Mouse (Mus musculus) lung, embryonic 15.5 days (tissue): ENCODE data around the gene Prkcd. TPM values are rescaled to one million over a fixed set of nuclear protein-coding genes. Genes with fewer than 3 reads are reported as not detected.

Source experiments
- ATAC-seq: fragments of 200-750 bp; cut with Nextera tagmentation; 2 replicates; pipeline ENCODE4 v1.8.0; 2017; ENCODE audit warnings: moderate number of reproducible peaks, borderline replicate concordance; ENCODE audit not compliant: low FRiP score, low TSS enrichment; ENCODE audit errors: extremely low read depth
- H3K27ac ChIP-seq: fragments of 300-500 bp; sonication (generic); 2 replicates; pipeline ENCODE4 v1.5.1; 2015; ENCODE audit warnings: moderate library complexity, mild to moderate bottlenecking, inconsistent platforms
- H3K27me3 ChIP-seq: fragments of 300-500 bp; sonication (generic); 2 replicates; pipeline ENCODE4 v1.6.1; 2015; ENCODE audit warnings: inconsistent platforms
- H3K36me3 ChIP-seq: fragments of 300-500 bp; sonication (generic); 2 replicates; pipeline ENCODE4 v1.6.1; 2015; ENCODE audit warnings: inconsistent platforms
- H3K4me1 ChIP-seq: fragments of 300-500 bp; sonication (generic); 2 replicates; pipeline ENCODE4 v1.6.1; 2015; ENCODE audit warnings: inconsistent platforms
- H3K4me2 ChIP-seq: fragments of 300-500 bp; sonication (generic); 2 replicates; pipeline ENCODE4 v1.6.1; 2015; ENCODE audit warnings: inconsistent platforms, mild to moderate bottlenecking, moderate library complexity
- H3K4me3 ChIP-seq: fragments of 300-500 bp; sonication (generic); 2 replicates; pipeline ENCODE4 v1.5.1; 2015; ENCODE audit warnings: mild to moderate bottlenecking, inconsistent platforms
- H3K9ac ChIP-seq: fragments of 300-500 bp; sonication (generic); 2 replicates; pipeline ENCODE4 v1.6.1; 2015; ENCODE audit warnings: inconsistent platforms
- H3K9me3 ChIP-seq: fragments of 300-500 bp; sonication (generic); 2 replicates; pipeline ENCODE4 v1.6.1; 2016; ENCODE audit warnings: inconsistent platforms
- WGBS: fragments of 180-500 bp; shearing (Covaris S2); methylation state at CpG from one replicate; pipeline ENCODE4 v1.1.7; 2015; 5-methylcytosine and 5-hydroxymethylcytosine counted together
- polyA plus RNA-seq: library from polyadenylated mRNA; unstranded; fragments of >200 nt; fragmentation: Nextera tagmentation; extraction: Ambion mirVana; gene quantifications from 2 replicates; pipeline ENCODE4 v1.2.1, GENCODE M21; 2015

Prkcd gene
- polyA plus RNA-seq, 1 experiment from 2014 or later, result 61.7 TPM

DNA sequence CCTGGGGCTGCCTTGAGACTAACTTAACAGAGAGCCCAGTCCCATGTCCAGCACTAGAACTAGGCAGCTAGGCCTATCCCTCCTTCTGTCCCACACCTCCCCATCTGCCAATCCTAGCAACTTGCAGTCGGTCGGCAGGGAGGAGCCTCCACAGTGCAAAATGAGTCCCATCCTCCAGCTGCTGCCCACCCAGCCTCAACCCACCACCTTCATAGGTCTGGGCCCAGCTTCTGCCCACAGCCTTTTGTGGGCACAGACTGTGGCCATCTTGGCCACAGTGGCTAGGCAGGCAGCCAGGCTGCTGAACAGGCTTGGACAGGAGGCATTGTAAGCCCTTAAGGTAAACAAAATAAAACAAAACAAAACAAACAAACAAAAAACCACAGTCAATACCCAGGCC is 5.8 kb upstream of the Prkcd start:
- no peak; the same call in 1 of the 2 replicates for ATAC-seq
- H3K9ac ChIP-seq, result no peak overlapping the region
- no peak overlapping the region; the same call in 1 of the 2 replicates for H3K4me2 ChIP-seq
- no peaks in the 10 kb centered on the region for H3K27me3 ChIP-seq
- H3K4me1 ChIP-seq, result peaks cover 37% of the 10 kb centered on the region
- H3K27ac ChIP-seq, result peak overlapping the region; percentile 94
- H3K9me3 ChIP-seq, result no peaks in the 10 kb centered on the region
- 56% methylated on average over 2 of the region's 2 CpGs for WGBS
- no peak overlapping the region for H3K4me3 ChIP-seq
- H3K36me3 ChIP-seq, result no peaks in the 10 kb centered on the region

DNA sequence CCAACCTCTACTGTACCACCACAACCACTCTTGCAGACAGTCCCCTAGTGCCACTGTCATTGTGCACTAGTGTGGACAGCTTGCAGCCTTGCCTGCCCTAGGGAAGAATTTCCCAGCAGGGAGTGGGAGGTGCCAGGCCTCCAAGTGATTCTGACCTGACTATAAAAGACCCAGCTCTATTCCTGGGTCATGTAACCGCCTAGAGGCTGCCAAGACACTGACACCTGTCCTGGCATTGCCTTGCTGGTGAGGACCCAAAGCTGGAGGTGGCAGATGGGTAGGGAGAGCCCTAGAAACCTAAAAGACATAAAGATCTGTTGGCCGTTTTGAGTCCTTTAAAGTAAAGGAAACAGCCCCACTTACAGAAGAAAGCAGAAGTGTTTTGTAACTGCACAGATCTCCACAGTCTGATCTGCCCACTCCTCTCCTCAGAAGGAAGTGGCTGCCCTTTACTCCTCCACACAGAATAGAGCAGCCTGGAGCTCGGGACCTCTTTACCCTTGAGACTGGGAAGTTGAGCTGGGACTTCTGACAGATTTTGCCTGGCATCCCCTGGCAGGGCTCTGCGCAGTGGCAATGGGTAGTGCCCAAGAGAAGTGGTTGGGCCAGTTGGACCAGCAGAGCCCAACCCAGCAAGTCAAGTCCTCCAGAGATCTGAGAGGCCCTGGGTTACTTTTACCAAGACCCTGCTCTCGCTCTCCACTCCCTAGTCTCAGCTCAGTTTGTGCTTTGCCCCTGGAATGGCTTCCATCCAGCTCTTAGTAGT is 5.0 kb upstream of the Prkcd start:
- Histone ChIP-seq H3K4me3 (no peak overlapping the region), H3K27me3 (no peaks in the 10 kb centered on the region), H3K36me3 (no peaks in the 10 kb centered on the region), H3K9me3 (no peaks in the 10 kb centered on the region), H3K9ac (no peak overlapping the region), H3K4me2 (no peak overlapping the region; the same call in 1 of the 2 replicates), H3K27ac (peak overlapping the region; percentile 94), H3K4me1 (peaks cover 43% of the 10 kb centered on the region)
- peak; percentile 50; the same call in 1 of the 2 replicates for ATAC-seq
- 46% methylated on average over 5 of the region's 5 CpGs for WGBS

DNA sequence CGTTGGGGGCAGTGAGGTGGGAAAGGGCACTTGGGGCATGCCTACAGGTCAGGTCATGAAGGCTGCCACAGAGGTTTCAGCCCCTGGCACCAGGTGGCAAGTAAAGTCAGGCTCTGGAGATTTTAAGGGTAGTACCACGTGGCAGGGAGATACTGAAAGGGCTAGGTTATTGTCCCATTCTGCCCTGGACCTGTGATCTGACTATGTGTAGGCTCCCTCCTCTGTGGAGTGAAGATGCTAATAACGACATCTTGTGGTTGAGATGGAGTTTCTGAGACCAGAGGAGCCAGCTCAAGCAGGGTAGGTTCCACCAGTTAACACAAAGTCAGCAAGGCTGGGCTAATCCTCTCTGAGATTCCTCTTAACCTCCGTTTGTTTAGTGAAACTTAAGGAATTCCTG is 3.8 kb upstream of the Prkcd start:
- WGBS, result 31% methylated on average over 4 of the region's 4 CpGs
- Histone ChIP-seq H3K9me3 (no peaks in the 10 kb centered on the region), H3K27ac (peak overlapping the region; percentile 94; the same call in 1 of the 2 replicates), H3K27me3 (no peaks in the 10 kb centered on the region), H3K4me1 (peaks cover 49% of the 10 kb centered on the region), H3K36me3 (no peaks in the 10 kb centered on the region), H3K9ac (no peak overlapping the region), H3K4me3 (no peak overlapping the region), H3K4me2 (no peak overlapping the region)
- ATAC-seq, result no peak

DNA sequence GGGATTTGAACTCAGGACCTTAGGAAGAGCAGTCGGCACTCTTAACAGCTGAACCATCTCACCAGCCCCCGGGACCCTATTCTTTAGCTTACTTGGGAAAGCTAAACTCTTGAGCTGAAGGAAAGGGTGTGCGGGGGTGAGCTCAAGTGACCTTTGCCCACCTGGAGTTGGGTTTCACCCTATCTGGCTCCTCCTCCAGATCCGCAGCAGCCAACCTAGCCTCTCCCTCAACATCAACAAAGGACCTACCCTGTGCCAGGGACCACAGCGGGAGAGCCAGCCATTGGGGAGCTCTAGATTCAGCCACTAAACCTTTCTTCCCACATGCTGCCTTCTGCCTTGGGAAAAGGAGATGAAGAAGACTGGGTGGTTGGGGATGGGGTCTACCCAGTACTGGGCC is 2.2 kb upstream of the Prkcd start:
- 69% methylated on average over 5 of the region's 5 CpGs for WGBS
- ATAC-seq, result no peak
- H3K4me1 ChIP-seq, result peaks cover 64% of the 10 kb centered on the region

DNA sequence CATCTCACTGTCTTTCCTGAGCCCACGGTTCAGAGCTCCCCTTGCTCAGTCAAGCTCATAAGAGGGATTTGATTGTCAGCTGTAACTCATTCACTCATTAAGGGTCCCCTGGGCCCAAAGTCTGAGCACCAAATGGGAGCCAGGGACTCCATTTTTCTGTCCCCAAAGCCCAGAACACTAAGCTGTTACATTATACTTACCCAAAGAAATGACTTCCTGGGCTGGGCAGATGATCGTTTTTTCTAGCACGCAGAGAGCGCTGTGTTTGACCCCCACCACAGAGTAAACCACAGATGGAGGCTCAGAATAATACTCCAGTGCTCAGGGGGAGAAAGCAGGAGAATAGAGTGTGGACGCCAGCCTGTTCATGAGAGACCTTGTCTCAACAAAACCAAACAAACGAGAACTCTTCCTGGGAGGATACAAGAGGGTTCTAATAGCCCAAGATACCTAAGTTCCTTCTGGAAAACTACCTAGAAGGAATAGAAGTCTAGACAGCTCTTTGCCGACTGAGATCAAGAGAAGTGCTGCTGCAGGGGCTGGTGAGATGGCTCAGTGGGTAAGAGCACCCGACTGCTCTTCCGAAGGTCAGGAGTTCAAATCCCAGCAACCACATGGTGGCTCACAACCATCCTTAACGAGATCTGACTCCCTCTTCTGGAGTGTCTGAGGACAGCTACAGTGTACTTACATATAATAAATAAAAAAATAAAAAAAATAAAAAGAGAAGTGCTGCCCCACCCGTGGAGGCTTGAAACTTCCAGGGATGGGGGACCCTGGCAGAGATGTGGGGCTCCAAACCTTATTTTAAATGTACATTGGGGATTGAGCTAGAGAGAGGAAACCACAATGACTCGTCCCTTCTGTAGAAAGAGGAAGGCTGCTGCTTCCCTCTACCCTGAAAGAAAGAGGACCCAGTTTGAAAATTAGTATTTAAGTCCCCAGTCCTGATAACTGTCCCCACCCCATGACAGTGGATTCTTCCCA is 1.0 kb upstream of the Prkcd start:
- H3K4me1 ChIP-seq, result peaks cover 58% of the 10 kb centered on the region

More for the DNA sequence above, 2.2 kb upstream of the Prkcd start:
- H3K4me2 ChIP-seq, result no peak overlapping the region
- no peak overlapping the region for H3K4me3 ChIP-seq
- no peaks in the 10 kb centered on the region for H3K36me3 ChIP-seq
- H3K9ac ChIP-seq, result no peak overlapping the region
- no peak overlapping the region for H3K27ac ChIP-seq
- no peaks in the 10 kb centered on the region for H3K27me3 ChIP-seq
- no peaks in the 10 kb centered on the region for H3K9me3 ChIP-seq

DNA sequence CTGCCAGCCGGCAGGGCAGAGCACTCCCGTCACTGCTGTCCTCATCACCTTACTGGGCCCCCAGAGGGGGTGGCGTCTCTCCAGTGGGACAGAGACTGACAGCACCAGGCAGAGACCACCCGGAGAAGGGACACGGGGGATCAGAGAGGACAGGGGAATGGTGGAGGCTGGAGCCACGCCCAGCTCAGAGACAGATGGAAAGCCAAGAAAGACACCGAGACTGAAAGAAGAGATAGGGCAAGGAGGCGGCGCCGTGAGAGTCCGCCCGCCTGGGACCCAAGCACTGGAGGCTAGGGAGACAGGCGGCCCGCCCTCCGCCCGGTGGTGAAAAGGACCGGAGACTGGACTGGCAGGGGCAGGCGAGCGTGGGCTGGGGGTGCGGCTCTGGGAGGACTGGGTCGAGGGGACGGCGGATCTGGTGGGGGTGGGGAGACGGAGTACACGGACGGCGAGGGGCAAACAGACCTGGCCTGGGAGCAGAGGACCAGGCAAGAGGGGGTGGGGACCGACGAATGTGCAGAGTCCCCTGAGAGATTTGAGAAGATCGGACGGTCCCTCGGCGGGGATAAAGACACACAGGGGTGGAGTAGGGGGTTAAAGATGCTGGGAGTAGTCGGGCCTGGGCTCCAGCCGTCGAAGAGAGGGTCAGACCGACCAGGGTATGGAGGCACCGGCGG is 741 bp downstream of the Prkcd start:
- no peaks in the 10 kb centered on the region for H3K27me3 ChIP-seq

More for the DNA sequence above, 1.0 kb upstream of the Prkcd start:
- H3K4me2 ChIP-seq, result peak overlapping the region; percentile 64
- H3K4me3 ChIP-seq, result peak overlapping the region; percentile 57
- peak overlapping the region; percentile 54 for H3K9ac ChIP-seq
- 49% methylated on average over 12 of the region's 12 CpGs for WGBS
- H3K27ac ChIP-seq, result peak overlapping the region; percentile 83
- no peaks in the 10 kb centered on the region for H3K27me3 ChIP-seq
- no peak for ATAC-seq
- H3K9me3 ChIP-seq, result no peaks in the 10 kb centered on the region
- no peaks in the 10 kb centered on the region for H3K36me3 ChIP-seq

DNA sequence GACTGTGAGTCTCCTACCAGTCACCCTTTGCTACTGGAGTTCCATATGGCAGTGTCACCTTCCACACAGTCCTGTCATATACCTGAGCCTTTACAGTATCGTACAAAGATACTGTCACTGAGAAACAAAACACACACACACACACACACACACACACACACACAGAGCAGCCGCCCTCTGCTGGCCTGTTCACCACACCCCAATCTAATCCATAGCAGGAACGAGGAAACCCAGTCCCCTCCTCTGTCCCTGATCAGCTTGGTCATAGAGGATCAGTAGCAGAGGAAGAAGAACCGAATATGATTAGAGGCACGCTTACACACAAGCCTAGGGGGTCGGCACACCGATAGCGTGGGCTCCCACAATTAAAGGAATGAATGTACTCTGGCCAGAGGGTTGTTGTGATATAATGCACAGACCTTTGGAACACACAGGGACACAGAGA is 1.7 kb downstream of the Prkcd start:
- ATAC-seq, result no peak
- no peak overlapping the region for H3K27ac ChIP-seq
- WGBS, result 46% methylated on average over 8 of the region's 8 CpGs

More for the DNA sequence above, 741 bp downstream of the Prkcd start:
- H3K9me3 ChIP-seq, result no peaks in the 10 kb centered on the region
- H3K9ac ChIP-seq, result peak overlapping the region; percentile 54
- H3K36me3 ChIP-seq, result no peaks in the 10 kb centered on the region
- peak overlapping the region; percentile 57 for H3K4me3 ChIP-seq
- H3K27ac ChIP-seq, result peak overlapping the region; percentile 83
- WGBS, result under 1% methylated on average over 39 of the region's 39 CpGs
- peaks cover 45% of the 10 kb centered on the region for H3K4me1 ChIP-seq
- peak; percentile 43 for ATAC-seq
- peak overlapping the region; percentile 64 for H3K4me2 ChIP-seq

DNA sequence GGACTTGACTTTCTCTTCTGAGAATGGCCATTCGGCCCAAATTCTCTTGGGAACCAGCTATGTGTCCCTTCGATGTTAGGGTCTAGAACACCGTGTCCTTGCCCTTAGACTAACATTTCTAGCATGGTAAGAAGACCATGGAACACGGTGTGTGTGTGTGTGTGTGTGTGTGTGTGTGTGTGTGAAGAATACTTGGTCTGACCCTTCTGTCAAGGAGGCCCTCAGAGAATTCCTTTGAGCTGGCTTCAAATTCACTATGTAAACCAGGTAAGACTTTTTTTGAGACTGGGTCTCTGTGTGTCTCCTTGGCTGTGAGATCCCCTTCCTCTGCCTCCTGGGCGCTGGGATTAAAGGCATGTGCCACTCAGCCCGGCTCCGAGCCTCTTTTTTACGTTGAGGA is 3.5 kb downstream of the Prkcd start:
- Histone ChIP-seq H3K4me3 (no peak overlapping the region), H3K27me3 (no peaks in the 10 kb centered on the region), H3K4me1 (peaks cover 32% of the 10 kb centered on the region), H3K4me2 (no peak overlapping the region), H3K9me3 (no peaks in the 10 kb centered on the region), H3K9ac (no peak overlapping the region), H3K36me3 (no peaks in the 10 kb centered on the region), H3K27ac (no peak overlapping the region)
- no peak for ATAC-seq
- WGBS, result 82% methylated on average over 8 of the region's 8 CpGs

More for the DNA sequence above, 1.7 kb downstream of the Prkcd start:
- no peaks in the 10 kb centered on the region for H3K27me3 ChIP-seq
- peak overlapping the region; percentile 57 for H3K4me3 ChIP-seq
- no peaks in the 10 kb centered on the region for H3K9me3 ChIP-seq
- H3K4me1 ChIP-seq, result peaks cover 35% of the 10 kb centered on the region
- H3K4me2 ChIP-seq, result peak overlapping the region; percentile 64
- no peaks in the 10 kb centered on the region for H3K36me3 ChIP-seq
- H3K9ac ChIP-seq, result peak overlapping the region; percentile 54; the same call in 1 of the 2 replicates

DNA sequence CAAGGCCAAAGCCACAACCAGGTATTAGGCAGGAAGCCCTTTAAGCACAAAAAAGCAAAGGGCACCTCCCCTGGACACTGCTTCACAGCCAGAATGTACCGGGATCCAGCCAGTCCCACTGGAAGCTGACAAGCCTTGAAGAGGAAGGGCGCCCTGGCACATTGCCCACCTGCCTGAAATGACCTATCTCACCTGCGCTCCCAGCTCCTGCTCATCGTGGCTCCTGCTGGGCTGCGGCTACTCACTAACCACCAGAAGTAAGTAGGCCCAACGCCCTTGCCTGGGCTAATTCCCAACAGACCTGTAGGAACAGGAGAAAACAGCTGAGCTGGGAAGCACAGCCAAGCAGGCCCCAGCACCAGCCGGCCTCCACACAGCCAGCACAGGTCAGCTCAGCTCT is 3.9 kb downstream of the Prkcd start:
- Histone ChIP-seq H3K9ac (no peak overlapping the region), H3K36me3 (no peaks in the 10 kb centered on the region), H3K4me1 (peaks cover 32% of the 10 kb centered on the region), H3K9me3 (no peaks in the 10 kb centered on the region), H3K4me3 (no peak overlapping the region), H3K27ac (no peak overlapping the region), H3K4me2 (no peak overlapping the region), H3K27me3 (no peaks in the 10 kb centered on the region)
- ATAC-seq, result no peak
- 69% methylated on average over 7 of the region's 7 CpGs for WGBS

DNA sequence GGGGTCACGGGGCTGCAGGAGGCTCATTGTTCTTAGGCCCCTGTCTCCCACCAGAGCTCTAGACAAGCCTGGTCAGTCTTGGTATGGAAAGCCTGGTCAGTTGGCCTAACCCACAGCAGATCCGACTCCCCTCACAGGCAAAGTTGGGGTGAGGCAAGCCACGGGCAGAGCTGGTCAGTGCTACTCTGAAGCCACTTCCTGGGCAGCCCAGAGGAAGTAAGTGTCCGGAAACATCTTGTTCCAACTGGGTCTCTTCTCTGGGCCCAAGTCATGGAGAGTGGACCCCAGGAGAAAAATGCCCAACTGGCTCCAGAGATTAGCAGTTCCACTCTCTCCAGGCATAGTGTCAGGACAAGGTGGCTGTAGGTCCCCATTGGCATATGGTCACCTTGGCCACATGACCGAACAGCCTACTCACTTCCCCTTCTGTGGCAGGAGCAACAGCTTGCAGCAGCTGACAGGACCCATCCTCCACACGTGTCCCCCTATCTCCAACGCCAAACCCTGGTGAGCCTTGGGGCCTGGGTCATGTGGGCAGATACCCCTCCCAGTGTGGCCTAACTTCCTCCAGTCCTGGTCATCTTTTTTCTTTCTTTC is 5.9 kb downstream of the Prkcd start:
- ATAC-seq, result no peak
- H3K27me3 ChIP-seq, result no peaks in the 10 kb centered on the region
- no peaks in the 10 kb centered on the region for H3K9me3 ChIP-seq
- H3K36me3 ChIP-seq, result no peaks in the 10 kb centered on the region
- H3K4me1 ChIP-seq, result peaks cover 19% of the 10 kb centered on the region
- H3K4me3 ChIP-seq, result no peak overlapping the region
- no peak overlapping the region for H3K27ac ChIP-seq
- H3K9ac ChIP-seq, result no peak overlapping the region
- no peak overlapping the region for H3K4me2 ChIP-seq
- WGBS, result 67% methylated on average over 7 of the region's 7 CpGs

DNA sequence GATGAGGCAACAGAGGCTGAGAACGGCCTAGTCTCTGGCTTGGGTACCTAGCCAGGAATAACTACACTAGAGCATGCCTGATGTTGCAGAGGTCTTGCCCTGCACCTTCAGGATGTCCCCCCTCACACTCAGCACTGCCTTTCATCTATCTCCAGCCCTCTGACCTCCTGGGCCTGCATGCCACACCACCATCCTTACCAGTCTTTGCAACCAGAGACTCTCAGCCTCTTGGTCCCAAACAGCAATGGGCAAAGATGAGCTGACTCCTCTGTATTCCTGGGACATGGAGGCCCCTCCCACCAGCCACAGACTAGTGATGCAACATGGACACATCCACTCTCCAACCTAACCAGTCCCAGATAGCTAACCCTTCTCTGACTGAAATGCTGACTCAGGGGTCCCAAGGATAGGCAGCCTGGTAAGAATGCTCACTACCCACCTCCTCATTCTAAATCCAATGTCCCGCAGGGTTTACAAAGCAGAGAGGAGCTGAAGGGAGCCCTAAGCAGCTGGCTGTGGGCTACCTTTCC is 7.2 kb downstream of the Prkcd start:
- H3K27ac ChIP-seq, result no peak overlapping the region
- H3K27me3 ChIP-seq, result no peaks in the 10 kb centered on the region
- H3K4me3 ChIP-seq, result no peak overlapping the region
- no peaks in the 10 kb centered on the region for H3K9me3 ChIP-seq
- no peak for ATAC-seq
- H3K36me3 ChIP-seq, result no peaks in the 10 kb centered on the region
- H3K4me1 ChIP-seq, result peaks cover 7% of the 10 kb centered on the region
- H3K4me2 ChIP-seq, result no peak overlapping the region
- no peak overlapping the region for H3K9ac ChIP-seq
- WGBS, result 82% methylated on average over 2 of the region's 2 CpGs
